ENCODE assay signal across 9 mouse cellular contexts in genomic region chr17:31852782-31853447, GRCm38 (mm10). TPM values are rescaled to one million over a fixed set of nuclear protein-coding genes. Genes with fewer than 3 reads are reported as not detected.
A peak's percentile ranks its signal among the peaks of the same experiment; 100 is the strongest.
DNase-seq lines count a peak whose midpoint lies in the region; ATAC-seq and TF ChIP-seq lines count a peak whose summit lies in the region.
"Had no signal": no experiment of that assay in that cellular context is flagged by ENCODE, and none has a peak within 500 bp of the region (broad histone marks: within the 10 kb centered on the region; RNA-seq: fewer than 3 reads in every experiment).

No protein-coding gene starts in this region.

- WGBS in lung, postnatal 0 days, result 16% methylated on average over 12 of the region's 12 CpGs
- WGBS in heart, embryonic 15.5 days, result 27% methylated on average over 12 of the region's 12 CpGs
- WGBS in limb, embryonic 13.5 days, result 74% methylated on average over 12 of the region's 12 CpGs
- 40% methylated on average over 12 of the region's 12 CpGs for WGBS in stomach, embryonic 15.5 days

- DNase-seq in lung, postnatal 0 days (ENCODE audit: low spot score), result peak; percentile 58
- no peak for DNase-seq in lung, postnatal 25 days (ENCODE audit: low spot score)
- DNase-seq in layer of hippocampus, adult 18-20 months (ENCODE audit: low spot score in 2 of 2), result no peak
- DNase-seq in frontal cortex, postnatal 14 days (ENCODE audit: low spot score in 2 of 2), result no peak
- no peak for DNase-seq in MN1 (ENCODE audit: low spot score)
- DNase-seq: retina, postnatal 1 day had no signal

- no peaks in the 10 kb centered on the region for H3K27me3 ChIP-seq in lung, postnatal 0 days (replicated peaks; ENCODE audit: insufficient read depth, low read length)
- no peaks in the 10 kb centered on the region for H3K27me3 ChIP-seq in heart, embryonic 15.5 days
- no peaks in the 10 kb centered on the region for H3K27me3 ChIP-seq in limb, embryonic 13.5 days
- no peaks in the 10 kb centered on the region for H3K27me3 ChIP-seq in stomach, embryonic 15.5 days (replicated peaks)

- peak overlapping the region; percentile 98 for H3K27ac ChIP-seq in lung, postnatal 0 days (ENCODE audit: low read length)
- H3K27ac ChIP-seq in heart, embryonic 15.5 days, result peak overlapping the region; percentile 67
- no peak overlapping the region for H3K27ac ChIP-seq in limb, embryonic 13.5 days
- peak overlapping the region; percentile 74; the same call in 1 of the 2 replicates for H3K27ac ChIP-seq in stomach, embryonic 15.5 days

- H3K36me3 ChIP-seq in lung, postnatal 0 days (ENCODE audit: insufficient read depth, low read length), result peaks cover 33% of the 10 kb centered on the region
- peaks cover 38% of the 10 kb centered on the region for H3K36me3 ChIP-seq in heart, embryonic 15.5 days
- peaks cover 33% of the 10 kb centered on the region for H3K36me3 ChIP-seq in limb, embryonic 13.5 days
- peaks cover 31% of the 10 kb centered on the region for H3K36me3 ChIP-seq in stomach, embryonic 15.5 days

- no peak for TF ChIP-seq CTCF in lung, postnatal 0 days (IDR thresholded peaks at IDR 0.05)

- H3K9me3 ChIP-seq in lung, postnatal 0 days (ENCODE audit: low read length), result no peaks in the 10 kb centered on the region
- no peaks in the 10 kb centered on the region for H3K9me3 ChIP-seq in heart, embryonic 15.5 days (replicated peaks)
- H3K9me3 ChIP-seq in limb, embryonic 13.5 days, result no peaks in the 10 kb centered on the region
- H3K9me3 ChIP-seq in stomach, embryonic 15.5 days, result no peaks in the 10 kb centered on the region

- peak overlapping the region; percentile 98 for H3K4me3 ChIP-seq in lung, postnatal 0 days (ENCODE audit: low read depth, low read length)
- peak overlapping the region; percentile 96 for H3K4me3 ChIP-seq in heart, embryonic 15.5 days
- H3K4me3 ChIP-seq in limb, embryonic 13.5 days, result peak overlapping the region; percentile 13
- H3K4me3 ChIP-seq in stomach, embryonic 15.5 days (replicated peaks), result peak overlapping the region; percentile 33

- no peak for ATAC-seq in lung, postnatal 0 days
- no peak for ATAC-seq in heart, embryonic 15.5 days (replicated peaks; ENCODE audit: insufficient number of reproducible peaks, insufficient read depth, low FRiP score, low read depth)
- no peak for ATAC-seq in limb, embryonic 13.5 days (ENCODE audit: low FRiP score, low read depth)
- no peak for ATAC-seq in stomach, embryonic 15.5 days (ENCODE audit: insufficient read depth, low FRiP score, low read depth)

- peaks cover 17% of the 10 kb centered on the region; the same call in 1 of the 2 replicates for H3K4me1 ChIP-seq in lung, postnatal 0 days (ENCODE audit: insufficient read depth, low read depth, low read length)
- peaks cover 43% of the 10 kb centered on the region for H3K4me1 ChIP-seq in heart, embryonic 15.5 days (replicated peaks)
- peaks cover 35% of the 10 kb centered on the region for H3K4me1 ChIP-seq in limb, embryonic 13.5 days
- H3K4me1 ChIP-seq in stomach, embryonic 15.5 days, result peaks cover 31% of the 10 kb centered on the region

- TF ChIP-seq EP300 in lung, postnatal 0 days (IDR thresholded peaks at IDR 0.05), result 0 out of 2 replicates have a peak, but pooled peaks have one; percentile 5

- H3K9ac ChIP-seq in lung, postnatal 0 days (replicated peaks; ENCODE audit: low read depth), result peak overlapping the region; percentile 100
- peak overlapping the region; percentile 49 for H3K9ac ChIP-seq in heart, embryonic 15.5 days
- no peak overlapping the region for H3K9ac ChIP-seq in limb, embryonic 13.5 days
- no peak overlapping the region for H3K9ac ChIP-seq in stomach, embryonic 15.5 days

- peak overlapping the region; percentile 69 for H3K4me2 ChIP-seq in lung, postnatal 0 days (replicated peaks; ENCODE audit: low read depth, low read length)
- H3K4me2 ChIP-seq in heart, embryonic 15.5 days, result peak overlapping the region; percentile 89
- peak overlapping the region; percentile 87 for H3K4me2 ChIP-seq in limb, embryonic 13.5 days (replicated peaks)
- peak overlapping the region; percentile 54 for H3K4me2 ChIP-seq in stomach, embryonic 15.5 days

RNA-seq across cellular contexts. Expression of gene Sik1, which starts 2.7 kb away (rescaled TPM):
- polyA plus RNA-seq in lung, postnatal 0 days (2015; fragmentation: Nextera tagmentation; extraction: Ambion mirVana), result 29.5 and 35.9 TPM in 2 replicates
- 16.4 and 22.5 TPM in 2 replicates for polyA plus RNA-seq in heart, embryonic 15.5 days (2015; fragmentation: Nextera tagmentation; extraction: Ambion mirVana)
- 13.1 and 14.3 TPM in 2 replicates for polyA plus RNA-seq in limb, embryonic 13.5 days (2015; fragmentation: Nextera tagmentation; extraction: Ambion mirVana)
- 19.6 and 21.8 TPM in 2 replicates for polyA plus RNA-seq in stomach, embryonic 15.5 days (2015; fragmentation: Nextera tagmentation; extraction: Ambion mirVana)
- 10 to 100 TPM; 17.0 to 20.1 TPM for total RNA-seq in layer of hippocampus, adult 18-20 months (2021)

Comparison
In these comparisons a context has a peak if more than half of its experiments do, and no peak if none do; other contexts are left out.
1. H3K4me3 ChIP-seq: peak in every context shown above with its lines; median percentile 98 in lung, postnatal 0 days; 96 in heart, embryonic 15.5 days; 33 in stomach, embryonic 15.5 days; 13 in limb, embryonic 13.5 days.
2. H3K9ac ChIP-seq: peak in lung, postnatal 0 days (single experiment) and heart, embryonic 15.5 days (single experiment); none in limb, embryonic 13.5 days (single experiment) and stomach, embryonic 15.5 days (single experiment).
3. Peak in every context shown above with its lines, with median percentiles within 50 percentile points of each other: H3K4me2 ChIP-seq.